Mouse (Mus musculus) stomach, embryonic 14.5 days (tissue): Measurements from ENCODE around the gene Krtap26-1. TPM values are rescaled to one million over a fixed set of nuclear protein-coding genes. Genes with fewer than 3 reads are reported as not detected.

Experiments used
- ATAC-seq: fragments of 200-750 bp; cut with Nextera tagmentation; 2 replicates; pipeline ENCODE4 v1.8.0; 2017; ENCODE audit warnings: low read depth, moderate TSS enrichment; ENCODE audit not compliant: insufficient number of reproducible peaks, insufficient read depth, low FRiP score
- H3K27ac ChIP-seq: fragments of 300-500 bp; sonication (generic); 2 replicates; pipeline ENCODE4 v1.5.1; 2014; ENCODE audit warnings: mild to moderate bottlenecking, low read length, moderate library complexity, mixed read lengths
- H3K27me3 ChIP-seq: fragments of 300-500 bp; sonication (generic); 2 replicates; pipeline ENCODE4 v1.6.1; 2014; ENCODE audit warnings: low read length, control low read depth, mixed read lengths; ENCODE audit not compliant: control insufficient read depth, insufficient read depth
- H3K36me3 ChIP-seq: fragments of 300-500 bp; sonication (generic); 2 replicates; pipeline ENCODE4 v1.6.1; 2014; ENCODE audit warnings: mild to moderate bottlenecking, control low read depth, low read length, moderate library complexity, mixed read lengths; ENCODE audit not compliant: control insufficient read depth, insufficient read depth
- H3K4me1 ChIP-seq: fragments of 300-500 bp; sonication (generic); 2 replicates; pipeline ENCODE4 v1.6.1; 2014; ENCODE audit warnings: low read length, control low read depth, mixed read lengths; ENCODE audit not compliant: control insufficient read depth, insufficient read depth
- H3K4me2 ChIP-seq: fragments of 300-500 bp; sonication (generic); replicated peaks from 2 replicates; pipeline ENCODE4 v1.6.1; 2014; ENCODE audit warnings: low read depth, low read length, control low read depth
- H3K4me3 ChIP-seq: fragments of 300-500 bp; sonication (generic); 2 replicates; pipeline ENCODE4 v1.5.1; 2014; ENCODE audit warnings: low read depth, low read length, control low read depth
- H3K9ac ChIP-seq: fragments of 300-500 bp; sonication (generic); replicated peaks from 2 replicates; pipeline ENCODE4 v1.6.1; 2014; ENCODE audit warnings: low read depth, mild to moderate bottlenecking, control low read depth, low read length, moderate library complexity, mixed read lengths
- H3K9me3 ChIP-seq: fragments of 300-500 bp; sonication (generic); 2 replicates; pipeline ENCODE4 v1.6.1; 2016; ENCODE audit warnings: low read depth, low read length, control low read depth; ENCODE audit not compliant: control insufficient read depth
- WGBS: fragments of 180-500 bp; shearing (Covaris S2); extraction: QIAGEN DNeasy Blood & Tissue Kit; methylation state at CpG from one replicate; pipeline ENCODE4 v1.1.7; 2014; 5-methylcytosine and 5-hydroxymethylcytosine counted together
- polyA plus RNA-seq: library from polyadenylated mRNA; unstranded; fragments of >200 nt; fragmentation: Nextera tagmentation; extraction: Ambion mirVana; gene quantifications from 2 replicates; pipeline ENCODE4 v1.2.1, GENCODE M21; 2014

Gene Krtap26-1
- polyA plus RNA-seq: not detected in 2 replicates

DNA sequence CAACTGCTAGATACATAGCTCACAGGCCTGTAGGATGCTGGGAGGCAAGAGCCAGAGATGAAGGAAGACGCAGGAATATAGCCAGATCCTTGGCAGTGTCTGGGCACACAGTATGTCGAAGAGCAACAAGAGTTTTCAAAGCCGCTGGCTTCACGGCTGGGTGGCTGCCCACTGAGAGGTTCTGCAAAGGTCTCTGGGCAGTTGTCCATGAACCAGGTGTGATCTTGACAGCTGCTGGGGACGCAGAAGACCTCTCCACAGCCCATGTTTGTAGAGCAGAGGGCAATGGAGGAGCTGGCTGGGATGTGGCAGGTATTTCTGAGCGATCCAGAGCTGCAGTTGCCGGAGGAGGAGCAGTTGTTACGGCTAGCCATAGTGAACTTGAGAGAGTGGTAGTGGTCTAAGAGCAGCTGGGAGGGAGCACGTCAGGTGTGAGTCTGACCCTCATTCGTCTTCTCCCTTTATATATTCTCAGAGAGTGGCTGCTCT, at the start of gene Krtap26-1:
Gene Krtap26-1 (minus strand): TSS at position 439 of the 489 bp plus-strand sequence.
- Histone ChIP-seq H3K27me3 (no peaks in the 10 kb centered on the region), H3K36me3 (no peaks in the 10 kb centered on the region), H3K9ac (no peak within 1 kb of the TSS), H3K4me1 (no peaks in the 10 kb centered on the region), H3K27ac (no peak within 1 kb of the TSS), H3K4me3 (no peak within 1 kb of the TSS), H3K4me2 (no peak within 1 kb of the TSS), H3K9me3 (no peaks in the 10 kb centered on the region)
- ATAC-seq: no peak
- 85% methylated on average over 10 of the region's 10 CpGs for WGBS

DNA sequence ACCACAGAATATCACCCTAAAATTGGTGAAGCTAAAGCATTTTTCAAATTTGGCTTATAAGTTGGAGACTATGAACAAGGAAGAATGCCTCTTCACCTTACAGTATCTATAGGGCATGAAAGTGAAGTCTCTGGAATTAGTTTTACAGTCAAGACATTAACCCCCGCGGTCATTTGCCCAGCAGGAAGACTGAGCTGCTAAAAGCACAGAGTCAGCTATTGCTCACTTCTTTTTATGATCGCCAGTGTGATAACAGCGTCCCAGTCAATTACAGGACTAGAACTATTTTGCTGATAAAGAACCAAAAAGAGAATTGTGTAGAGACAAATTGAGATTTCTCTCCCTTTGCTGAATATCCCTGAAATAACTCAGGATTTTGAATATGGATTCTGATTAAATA, 48.7 kb upstream of the Krtap26-1 start:
- Histone ChIP-seq H3K27me3 (no peaks in the 10 kb centered on the region), H3K27ac (no peak overlapping the region), H3K9me3 (no peaks in the 10 kb centered on the region), H3K9ac (no peak overlapping the region), H3K4me3 (no peak overlapping the region), H3K4me2 (no peak overlapping the region), H3K4me1 (no peaks in the 10 kb centered on the region), H3K36me3 (no peaks in the 10 kb centered on the region)
- ATAC-seq: no peak
- 81% methylated on average over 4 of the region's 4 CpGs for WGBS

DNA sequence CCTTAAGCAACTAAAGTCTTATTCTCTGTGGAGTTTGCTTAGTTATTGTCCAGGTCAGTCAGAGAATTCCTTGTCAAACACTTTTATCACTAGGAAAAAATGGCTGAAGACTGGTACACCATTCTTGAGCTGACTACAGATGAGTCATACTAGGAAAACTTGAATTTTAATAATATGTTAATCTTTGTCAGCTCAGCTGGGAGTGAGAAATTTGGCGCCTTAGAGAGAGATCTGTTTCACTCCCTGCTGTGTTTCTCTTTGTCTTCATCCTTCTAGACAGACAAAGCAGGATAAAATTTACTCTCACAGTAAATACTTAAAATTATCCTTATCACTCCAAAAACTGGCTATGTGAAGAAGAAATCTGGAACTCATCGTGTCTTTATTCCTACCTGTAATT, 33.7 kb upstream of the Krtap26-1 start:
- Histone ChIP-seq H3K9ac (no peak overlapping the region), H3K9me3 (no peaks in the 10 kb centered on the region), H3K4me2 (no peak overlapping the region), H3K27ac (no peak overlapping the region), H3K4me1 (no peaks in the 10 kb centered on the region), H3K27me3 (no peaks in the 10 kb centered on the region), H3K4me3 (no peak overlapping the region), H3K36me3 (no peaks in the 10 kb centered on the region)
- 61% methylated on average over 2 of the region's 2 CpGs for WGBS
- ATAC-seq: no peak

DNA sequence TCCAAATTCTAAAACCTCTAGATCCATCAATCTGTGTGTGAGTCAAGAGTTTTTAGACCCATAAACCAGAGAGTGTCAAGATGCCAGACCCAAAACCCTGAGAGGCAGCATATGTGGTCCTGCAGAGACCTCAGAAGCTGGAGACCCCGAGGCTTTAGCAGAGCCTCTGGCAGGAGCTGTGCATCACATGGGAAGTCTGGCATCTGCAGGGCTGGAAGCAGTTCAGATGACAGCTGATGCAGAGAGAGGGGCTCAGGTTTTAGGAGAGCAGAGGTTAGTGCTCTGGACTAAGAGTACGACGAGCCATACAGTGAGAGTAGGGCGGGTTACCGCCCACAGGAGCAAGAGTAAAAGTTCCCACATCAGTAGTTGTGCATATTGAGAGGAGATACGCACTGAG, 31.5 kb upstream of the Krtap26-1 start:
- Histone ChIP-seq H3K36me3 (no peaks in the 10 kb centered on the region), H3K4me2 (no peak overlapping the region), H3K27ac (no peak overlapping the region), H3K9ac (no peak overlapping the region), H3K27me3 (no peaks in the 10 kb centered on the region), H3K4me3 (no peak overlapping the region), H3K4me1 (no peaks in the 10 kb centered on the region), H3K9me3 (no peaks in the 10 kb centered on the region)
- ATAC-seq: no peak
- 80% methylated on average over 6 of the region's 6 CpGs for WGBS

DNA sequence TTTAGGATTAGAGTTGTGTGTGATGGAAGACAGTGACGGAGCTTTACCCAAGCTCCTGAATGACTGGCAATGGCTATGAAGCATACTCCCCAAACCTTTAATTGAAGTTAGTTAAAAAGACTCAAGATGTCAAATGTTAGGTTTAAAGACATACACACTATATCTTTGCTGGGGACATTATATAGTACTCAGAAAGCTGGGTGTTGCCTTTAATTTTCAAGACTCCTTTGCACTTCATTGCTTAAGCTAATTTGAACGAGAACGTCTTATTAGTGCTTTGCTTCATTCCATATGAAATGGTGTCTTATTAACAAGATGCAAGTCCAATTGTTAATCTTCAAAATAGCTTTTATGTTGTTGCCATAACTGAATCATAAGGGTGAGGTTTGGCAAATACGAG, 24.0 kb upstream of the Krtap26-1 start, which contains the start of gene Krtap27-1:
Gene Krtap27-1 (minus strand): TSS at position 101 of the 400 bp plus-strand sequence.
- no peak within 1 kb of the TSS for H3K4me3 ChIP-seq
- no peaks in the 10 kb centered on the region for H3K36me3 ChIP-seq
- 91% methylated on average over 4 of the region's 4 CpGs for WGBS
- H3K4me2 ChIP-seq: no peak within 1 kb of the TSS
- H3K27ac ChIP-seq: no peak within 1 kb of the TSS
- H3K9me3 ChIP-seq: no peaks in the 10 kb centered on the region
- no peaks in the 10 kb centered on the region for H3K27me3 ChIP-seq
- no peaks in the 10 kb centered on the region for H3K4me1 ChIP-seq
- H3K9ac ChIP-seq: no peak within 1 kb of the TSS
- no peak for ATAC-seq

DNA sequence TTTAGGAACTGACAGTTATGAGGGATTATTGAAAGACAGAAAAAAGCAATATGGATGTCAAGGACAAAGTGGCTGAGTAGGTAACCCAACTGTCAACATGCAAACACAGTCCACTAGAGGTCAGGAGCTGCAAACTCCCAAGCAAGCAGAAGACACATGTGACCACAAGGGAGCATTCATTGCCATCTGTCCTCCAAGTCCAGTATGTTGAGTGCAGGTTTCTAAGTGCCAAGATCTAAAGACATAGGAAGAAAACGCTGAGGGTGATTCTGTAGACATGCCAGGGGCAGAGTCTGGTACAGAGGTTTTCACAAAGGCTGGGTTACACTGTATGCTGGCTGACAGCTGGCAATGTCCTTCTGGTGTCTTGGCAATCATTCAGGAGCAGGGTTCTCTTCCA, 9.8 kb upstream of the Krtap26-1 start:
- Histone ChIP-seq H3K27me3 (no peaks in the 10 kb centered on the region), H3K27ac (no peak overlapping the region), H3K9me3 (no peaks in the 10 kb centered on the region), H3K4me3 (no peak overlapping the region), H3K4me2 (no peak overlapping the region), H3K36me3 (no peaks in the 10 kb centered on the region), H3K4me1 (no peaks in the 10 kb centered on the region), H3K9ac (no peak overlapping the region)
- 0 out of 2 replicates have a peak, but pooled peaks have one; percentile 18 for ATAC-seq
- 65% methylated on average over 1 of the region's 1 CpGs for WGBS

DNA sequence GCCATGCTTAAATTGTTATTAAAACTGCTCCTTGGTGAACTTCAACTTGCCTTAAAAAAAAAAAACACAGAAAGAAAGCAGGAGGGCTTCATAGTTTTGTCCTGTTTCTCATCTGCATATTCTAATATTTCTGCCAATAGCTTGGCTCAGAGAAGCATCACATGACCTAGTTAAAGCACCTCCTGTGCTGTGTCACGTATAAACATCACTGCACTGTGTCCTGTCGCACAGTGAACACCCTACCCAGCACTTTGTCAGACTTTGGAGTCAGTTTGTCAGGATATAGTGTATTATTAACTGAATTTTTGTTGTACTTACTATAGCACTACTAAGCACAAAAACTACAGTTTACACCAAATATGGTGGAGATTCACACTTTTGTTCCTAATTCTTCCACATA, 4.4 kb upstream of the Krtap26-1 start:
- Histone ChIP-seq H3K4me1 (no peaks in the 10 kb centered on the region), H3K4me2 (no peak overlapping the region), H3K36me3 (no peaks in the 10 kb centered on the region), H3K9ac (no peak overlapping the region), H3K9me3 (no peaks in the 10 kb centered on the region), H3K4me3 (no peak overlapping the region), H3K27me3 (no peaks in the 10 kb centered on the region), H3K27ac (no peak overlapping the region)
- ATAC-seq: no peak
- 52% methylated on average over 2 of the region's 2 CpGs for whole genome bisulfite sequencing

DNA sequence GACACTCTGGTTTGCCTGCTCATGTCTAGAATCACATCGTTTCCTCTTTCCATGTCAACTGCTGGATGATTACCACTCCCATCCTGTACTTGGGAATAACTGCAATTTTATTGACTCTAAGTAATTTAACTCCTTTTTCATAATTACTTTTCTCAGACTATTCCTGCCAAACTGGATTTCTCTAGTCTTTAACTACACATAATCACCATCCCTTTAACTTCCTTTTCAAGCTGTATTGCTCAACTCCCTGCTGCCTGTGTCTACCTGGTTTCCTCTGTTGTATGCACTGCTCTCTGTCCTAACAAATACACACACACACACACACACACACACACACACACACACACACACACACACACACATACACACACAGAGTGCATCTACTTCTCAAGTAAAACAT, 3.5 kb upstream of the Krtap26-1 start:
- Histone ChIP-seq H3K27ac (no peak overlapping the region), H3K36me3 (no peaks in the 10 kb centered on the region), H3K27me3 (no peaks in the 10 kb centered on the region), H3K4me1 (no peaks in the 10 kb centered on the region), H3K4me2 (no peak overlapping the region), H3K9me3 (no peaks in the 10 kb centered on the region), H3K9ac (no peak overlapping the region), H3K4me3 (no peak overlapping the region)
- WGBS: 69% methylated on average over 1 of the region's 1 CpGs
- no peak for ATAC-seq
